Mouse (Mus musculus) bone marrow macrophage, adult 2 months (primary cell): ENCODE measurements around the gene Dclk2. TPM values are rescaled to one million over a fixed set of nuclear protein-coding genes. Genes with fewer than 3 reads are reported as not detected.

Experiments used
- H3K27ac ChIP-seq: 2 replicates; pipeline ENCODE4 v1.5.1; 2012; ENCODE audit warnings: low read depth, low read length; ENCODE audit not compliant: insufficient read depth
- H3K4me1 ChIP-seq: 2 replicates; pipeline ENCODE4 v1.6.1; 2012; ENCODE audit warnings: low read length; ENCODE audit not compliant: control insufficient read depth, insufficient read depth
- H3K4me3 ChIP-seq: 2 replicates; pipeline ENCODE4 v1.5.1; 2012; ENCODE audit warnings: mild to moderate bottlenecking, low read length, moderate library complexity; ENCODE audit not compliant: insufficient read depth
- CTCF ChIP-seq: IDR thresholded peaks from 2 replicates; pipeline ENCODE4 v1.5.1; 2012; ENCODE audit warnings: low read depth, mild to moderate bottlenecking, low read length, moderate library complexity
- POLR2A ChIP-seq: IDR thresholded peaks from 2 replicates; pipeline ENCODE4 v1.6.1; 2012; ENCODE audit warnings: mild to moderate bottlenecking, low read depth, low read length, borderline replicate concordance
- polyA plus RNA-seq: library from polyadenylated mRNA; stranded (reverse); fragments of >200 nt; gene quantifications from 2 replicates; pipeline ENCODE4 v1.2.4, GENCODE M21; 2012; ENCODE audit not compliant: missing spikeins, insufficient read depth, insufficient read length

Dclk2 gene
- 0.11 TPM in 1 of 2 replicates, not detected in the other for polyA plus RNA-seq

DNA sequence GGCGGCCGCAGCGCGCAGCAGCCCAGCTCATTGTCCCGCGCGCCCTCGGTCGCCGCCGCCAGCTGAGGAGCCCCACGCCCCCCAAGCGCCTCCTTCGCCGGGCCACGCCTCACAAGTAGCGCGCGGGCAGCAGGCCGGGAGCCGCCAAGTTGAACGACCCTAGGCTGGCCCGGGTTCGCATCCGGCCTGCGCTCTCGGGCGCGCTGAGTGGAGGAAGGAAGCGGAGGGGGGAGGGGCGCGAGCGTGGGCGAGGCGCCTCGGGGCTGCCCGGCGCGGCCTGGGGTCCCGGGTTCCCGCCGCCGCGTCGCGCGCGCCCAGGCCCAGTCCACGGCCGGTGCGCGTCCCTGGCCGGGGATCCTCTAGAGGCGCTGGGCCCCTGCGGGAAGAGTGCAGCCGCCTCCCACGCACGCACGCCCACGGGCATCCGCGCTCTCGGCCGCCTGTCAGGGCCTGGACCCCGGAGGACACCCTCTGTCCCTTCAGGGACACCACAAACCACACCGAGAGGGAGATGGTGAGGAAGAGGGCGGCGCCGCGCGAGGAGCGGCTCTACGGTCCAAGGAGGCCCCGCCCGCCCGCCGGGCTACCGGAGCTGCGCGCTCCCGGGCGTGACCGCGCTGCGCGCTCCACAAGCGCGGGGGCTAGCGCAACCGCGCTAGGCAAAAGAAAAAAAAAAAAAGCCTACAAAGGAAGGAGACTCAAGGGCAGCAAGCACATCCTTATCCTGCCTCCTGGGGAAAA, at the start of gene Dclk2:
TSS of gene Dclk2 (minus strand) at position 510 of the 741 bp plus-strand sequence.
- Histone ChIP-seq H3K4me1 (peaks cover 5% of the 10 kb centered on the region), H3K27ac (no peak within 1 kb of the TSS), H3K4me3 (peak within 1 kb of the TSS; percentile 78)
- TF ChIP-seq CTCF (no peak), POLR2A (no peak)

- Histone ChIP-seq H3K27ac (no peak overlapping the region), H3K4me3 (no peak overlapping the region), H3K4me1 (no peaks in the 10 kb centered on the region)
- TF ChIP-seq CTCF (no peak), POLR2A (no peak)
These were observed 42.2 kb upstream of the Dclk2 start for GRCm38 (mm10) chr3:86962665-86963435.

GRCm38 (mm10) chr3:86961395-86961669, 40.7 kb upstream of the Dclk2 start:
- H3K4me1 ChIP-seq: no peaks in the 10 kb centered on the region

DNA sequence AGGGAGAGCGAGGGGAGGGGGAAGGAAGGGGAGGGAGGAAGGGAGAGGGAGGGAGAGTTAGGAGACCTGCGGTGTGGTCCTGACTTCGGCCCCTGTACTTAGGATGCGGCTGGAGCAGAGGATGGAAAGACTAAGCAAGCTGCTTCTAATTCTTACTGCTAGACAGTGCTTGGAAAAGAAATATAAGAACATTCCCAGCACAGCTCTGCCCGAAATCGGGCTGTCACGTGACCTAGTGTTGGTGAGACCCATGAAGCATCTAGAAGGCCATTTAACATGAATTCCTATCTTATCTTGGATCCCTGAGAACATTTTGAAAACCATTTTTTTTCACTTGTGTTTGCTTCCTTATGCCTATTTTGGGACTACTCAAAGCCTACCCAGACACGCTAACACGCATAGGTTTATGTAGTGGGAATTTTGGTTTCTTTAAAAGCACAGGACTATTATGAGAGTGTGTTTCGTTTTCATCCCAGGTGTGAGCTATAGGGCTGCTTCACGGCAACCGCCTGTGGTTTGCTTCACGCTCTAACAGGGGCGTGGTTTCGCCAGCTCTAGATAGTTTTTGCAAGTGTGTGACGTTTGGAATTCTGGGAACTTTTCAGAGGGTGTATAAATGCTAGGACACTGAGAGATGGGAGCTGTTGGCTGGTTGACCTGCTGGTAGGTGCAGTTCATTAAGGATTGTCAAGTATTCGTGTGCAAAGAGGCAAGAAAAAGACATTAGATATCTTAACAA, 40.2 kb upstream of the Dclk2 start:
- no peak overlapping the region for H3K4me3 ChIP-seq
- no peak overlapping the region for H3K27ac ChIP-seq
- H3K4me1 ChIP-seq: no peaks in the 10 kb centered on the region
- TF ChIP-seq POLR2A (no peak), CTCF (no peak)

More at GRCm38 (mm10) chr3:86961395-86961669, 40.7 kb upstream of the Dclk2 start:
- no peak overlapping the region for H3K4me3 ChIP-seq
- no peak overlapping the region for H3K27ac ChIP-seq
- TF ChIP-seq POLR2A (no peak), CTCF (no peak)

- H3K4me3 ChIP-seq: no peak overlapping the region
These were observed 38.4 kb upstream of the Dclk2 start for GRCm38 (mm10) chr3:86959088-86959487.

DNA sequence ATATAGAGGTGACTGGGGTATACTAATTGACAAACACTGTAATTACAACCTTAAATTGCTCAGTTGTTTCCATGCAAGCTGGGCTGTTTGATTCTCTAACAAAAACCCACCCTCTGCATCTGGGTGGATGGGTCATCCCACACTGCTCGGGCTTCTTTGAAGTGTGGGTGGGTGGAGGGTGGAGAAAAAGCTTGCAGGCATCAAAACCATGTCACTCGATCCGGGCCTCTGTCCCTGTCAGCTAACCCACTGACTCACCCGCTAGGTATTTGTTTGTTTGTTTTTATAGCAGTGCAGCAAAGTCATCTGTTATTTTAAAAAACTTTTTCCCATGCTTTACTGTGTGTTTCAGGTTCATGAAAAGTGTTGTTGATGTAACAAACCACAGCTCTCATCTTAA, 34.7 kb upstream of the Dclk2 start:
- Histone ChIP-seq H3K4me3 (no peak overlapping the region), H3K27ac (no peak overlapping the region), H3K4me1 (no peaks in the 10 kb centered on the region)
- TF ChIP-seq POLR2A (no peak), CTCF (no peak)

More at GRCm38 (mm10) chr3:86959088-86959487, 38.4 kb upstream of the Dclk2 start:
- no peak overlapping the region for H3K27ac ChIP-seq
- H3K4me1 ChIP-seq: no peaks in the 10 kb centered on the region
- TF ChIP-seq POLR2A (no peak), CTCF (no peak)

- TF ChIP-seq CTCF (no peak), POLR2A (no peak)
- no peaks in the 10 kb centered on the region for H3K4me1 ChIP-seq
- no peak overlapping the region for H3K27ac ChIP-seq
- H3K4me3 ChIP-seq: no peak overlapping the region
These were observed 33.9 kb upstream of the Dclk2 start for GRCm38 (mm10) chr3:86954521-86954920.

DNA sequence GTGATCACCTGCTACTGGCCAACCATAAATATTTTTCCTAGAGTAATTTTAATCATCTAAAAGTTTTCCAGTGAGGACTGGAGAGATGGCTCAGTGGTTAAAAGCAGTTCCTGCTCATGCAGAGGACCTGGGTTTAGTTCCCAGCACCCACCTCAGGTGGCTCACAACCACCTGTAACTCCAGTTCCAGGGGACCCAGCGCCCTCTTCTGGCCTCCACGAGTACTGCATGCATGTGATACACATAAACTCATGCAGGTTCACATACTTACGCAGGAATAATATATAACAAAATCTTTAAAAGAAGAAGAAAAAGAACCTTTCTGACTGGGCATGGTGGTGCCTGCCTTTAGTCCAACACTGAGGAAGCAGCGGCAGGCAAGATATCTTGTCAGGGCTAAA, 33.2 kb upstream of the Dclk2 start:
- TF ChIP-seq POLR2A: no peak
- TF ChIP-seq CTCF: no peak

GRCm38 (mm10) chr3:86950652-86951051, 30.0 kb upstream of the Dclk2 start:
- peaks cover 9% of the 10 kb centered on the region for H3K4me1 ChIP-seq
- no peak for TF ChIP-seq POLR2A
- no peak for TF ChIP-seq CTCF
- H3K27ac ChIP-seq: no peak overlapping the region
- no peak overlapping the region for H3K4me3 ChIP-seq

More for the DNA sequence above, 33.2 kb upstream of the Dclk2 start:
- H3K27ac ChIP-seq: no peak overlapping the region
- no peak overlapping the region for H3K4me3 ChIP-seq
- no peaks in the 10 kb centered on the region for H3K4me1 ChIP-seq

- Histone ChIP-seq H3K27ac (no peak overlapping the region), H3K4me3 (no peak overlapping the region), H3K4me1 (no peaks in the 10 kb centered on the region)
- TF ChIP-seq POLR2A: no peak
- no peak for TF ChIP-seq CTCF
These were observed 15.7 kb upstream of the Dclk2 start for GRCm38 (mm10) chr3:86936254-86936836.
